Mouse (Mus musculus) kidney, embryonic 16.5 days (tissue): ENCODE results near the gene Yme1l1. TPM values are rescaled to one million over a fixed set of nuclear protein-coding genes. Genes with fewer than 3 reads are reported as not detected.

Experiments
- ATAC-seq: fragments of 200-750 bp; cut with Nextera tagmentation; 2 replicates; pipeline ENCODE4 v1.8.0; 2017; ENCODE audit warnings: moderate TSS enrichment; ENCODE audit not compliant: low FRiP score, low TSS enrichment
- H3K27ac ChIP-seq: fragments of 300-500 bp; sonication (generic); 2 replicates; pipeline ENCODE4 v1.5.1; 2014; ENCODE audit warnings: low read length
- H3K27me3 ChIP-seq: fragments of 300-500 bp; sonication (generic); 2 replicates; pipeline ENCODE4 v1.6.1; 2014; ENCODE audit warnings: low read length, control low read depth, mixed read lengths; ENCODE audit not compliant: insufficient read depth
- H3K36me3 ChIP-seq: fragments of 300-500 bp; sonication (generic); 2 replicates; pipeline ENCODE4 v1.6.1; 2014; ENCODE audit warnings: low read length, control low read depth, mixed read lengths; ENCODE audit not compliant: insufficient read depth
- H3K4me1 ChIP-seq: fragments of 300-500 bp; sonication (generic); 2 replicates; pipeline ENCODE4 v1.6.1; 2014; ENCODE audit warnings: low read length, control low read depth, mixed read lengths; ENCODE audit not compliant: insufficient read depth
- H3K4me2 ChIP-seq: fragments of 300-500 bp; sonication (generic); replicated peaks from 2 replicates; pipeline ENCODE4 v1.6.1; 2014; ENCODE audit warnings: low read depth, low read length
- H3K4me3 ChIP-seq: fragments of 300-500 bp; sonication (generic); 2 replicates; pipeline ENCODE4 v1.5.1; 2014; ENCODE audit warnings: mild to moderate bottlenecking, low read length
- H3K9ac ChIP-seq: fragments of 300-500 bp; sonication (generic); replicated peaks from 2 replicates; pipeline ENCODE4 v1.6.1; 2014; ENCODE audit warnings: low read length
- H3K9me3 ChIP-seq: fragments of 300-500 bp; sonication (generic); 2 replicates; pipeline ENCODE4 v1.6.1; 2016; ENCODE audit warnings: low read length, control low read depth
- WGBS: fragments of 180-500 bp; shearing (Covaris S2); extraction: QIAGEN DNeasy Blood & Tissue Kit; methylation state at CpG from one replicate; pipeline ENCODE4 v1.1.7; 2014; 5-methylcytosine and 5-hydroxymethylcytosine counted together
- polyA plus RNA-seq: library from polyadenylated mRNA; unstranded; fragments of >200 nt; fragmentation: Nextera tagmentation; extraction: Ambion mirVana; gene quantifications from 2 replicates; pipeline ENCODE4 v1.2.1, GENCODE M21; 2015

Yme1l1 gene
- 64.6 and 72.5 TPM in 2 replicates for polyA plus RNA-seq

- peak; percentile 99 for ATAC-seq
- under 1% methylated on average over 61 of the region's 61 CpGs for WGBS
These were observed at the start of gene Yme1l1, which contains the start of gene Mastl for GRCm38 (mm10) chr2:23155777-23156607. TSS of gene Yme1l1 (plus strand) at chr2:23156369. TSS of gene Mastl (minus strand) at chr2:23156024.

GRCm38 (mm10) chr2:23119573-23119972 lies 36.6 kb upstream of the Yme1l1 start:
- Histone ChIP-seq H3K9ac (no peak overlapping the region), H3K36me3 (peaks cover 23% of the 10 kb centered on the region), H3K4me1 (no peaks in the 10 kb centered on the region), H3K4me2 (no peak overlapping the region), H3K4me3 (no peak overlapping the region), H3K27ac (no peak overlapping the region), H3K9me3 (no peaks in the 10 kb centered on the region), H3K27me3 (no peaks in the 10 kb centered on the region)
- ATAC-seq, result no peak

More at GRCm38 (mm10) chr2:23155777-23156607, at the start of gene Yme1l1, which contains the start of gene Mastl:
- Histone ChIP-seq H3K9me3 (no peaks in the 10 kb centered on the region), H3K4me2 (peak within 1 kb of the TSS; percentile 60), H3K4me3 (peak within 1 kb of the TSS; percentile 78), H3K4me1 (peaks cover 20% of the 10 kb centered on the region), H3K9ac (peak within 1 kb of the TSS; percentile 82), H3K36me3 (peaks cover under 1% of the 10 kb centered on the region; the same call in 1 of the 2 replicates), H3K27me3 (no peaks in the 10 kb centered on the region), H3K27ac (peak within 1 kb of the TSS; percentile 99)

GRCm38 (mm10) chr2:23155199-23155621 lies 959 bp upstream of the Yme1l1 start:
- Histone ChIP-seq H3K4me2 (peak overlapping the region; percentile 58), H3K4me1 (peaks cover 20% of the 10 kb centered on the region), H3K9ac (peak overlapping the region; percentile 82), H3K9me3 (no peaks in the 10 kb centered on the region), H3K27ac (peak overlapping the region; percentile 99), H3K36me3 (peaks cover 3% of the 10 kb centered on the region; the same call in 1 of the 2 replicates), H3K27me3 (no peaks in the 10 kb centered on the region), H3K4me3 (peak overlapping the region; percentile 78)
- peak; percentile 76 for ATAC-seq
- 4% methylated on average over 5 of the region's 5 CpGs for WGBS

GRCm38 (mm10) chr2:23156608-23157081 lies 476 bp downstream of the Yme1l1 start:
- WGBS, result 0% methylated on average over 17 of the region's 17 CpGs
- peak; percentile 14 for ATAC-seq
- Histone ChIP-seq H3K36me3 (peaks cover 6% of the 10 kb centered on the region; the same call in 1 of the 2 replicates), H3K4me1 (peaks cover 20% of the 10 kb centered on the region), H3K27ac (peak overlapping the region; percentile 99), H3K9me3 (no peaks in the 10 kb centered on the region), H3K4me3 (peak overlapping the region; percentile 78), H3K4me2 (peak overlapping the region; percentile 60), H3K27me3 (no peaks in the 10 kb centered on the region), H3K9ac (peak overlapping the region; percentile 82)

- H3K27me3 ChIP-seq, result no peaks in the 10 kb centered on the region
- peaks cover 45% of the 10 kb centered on the region for H3K36me3 ChIP-seq
- no peak overlapping the region for H3K9ac ChIP-seq
- H3K27ac ChIP-seq, result no peak overlapping the region
- no peaks in the 10 kb centered on the region for H3K4me1 ChIP-seq
- H3K4me3 ChIP-seq, result no peak overlapping the region
- 85% methylated on average over 3 of the region's 3 CpGs for WGBS
- no peak overlapping the region for H3K4me2 ChIP-seq
- H3K9me3 ChIP-seq, result no peaks in the 10 kb centered on the region
- ATAC-seq, result no peak
These were observed 16.1 kb downstream of the Yme1l1 start for GRCm38 (mm10) chr2:23172305-23172704.

GRCm38 (mm10) chr2:23194366-23194765 lies 38.2 kb downstream of the Yme1l1 start:
- 81% methylated on average over 1 of the region's 1 CpGs for WGBS
- Histone ChIP-seq H3K36me3 (peaks cover 47% of the 10 kb centered on the region), H3K4me3 (no peak overlapping the region), H3K9ac (no peak overlapping the region), H3K4me2 (no peak overlapping the region), H3K27me3 (no peaks in the 10 kb centered on the region), H3K4me1 (no peaks in the 10 kb centered on the region), H3K9me3 (no peaks in the 10 kb centered on the region), H3K27ac (no peak overlapping the region)
- ATAC-seq, result no peak

GRCm38 (mm10) chr2:23201034-23201433 lies 44.9 kb downstream of the Yme1l1 start:
- Histone ChIP-seq H3K27me3 (no peaks in the 10 kb centered on the region), H3K27ac (no peak overlapping the region), H3K36me3 (peaks cover 9% of the 10 kb centered on the region), H3K4me1 (no peaks in the 10 kb centered on the region), H3K9ac (no peak overlapping the region), H3K4me2 (no peak overlapping the region), H3K9me3 (no peaks in the 10 kb centered on the region), H3K4me3 (no peak overlapping the region)
- no peak for ATAC-seq
- 85% methylated on average over 1 of the region's 1 CpGs for WGBS

- peak; percentile 49; the same call in 1 of the 2 replicates for ATAC-seq
- Histone ChIP-seq H3K4me1 (no peaks in the 10 kb centered on the region), H3K27ac (no peak overlapping the region), H3K4me3 (no peak overlapping the region), H3K4me2 (no peak overlapping the region), H3K9me3 (no peaks in the 10 kb centered on the region), H3K9ac (no peak overlapping the region), H3K27me3 (no peaks in the 10 kb centered on the region), H3K36me3 (peaks cover 9% of the 10 kb centered on the region)
- 50% methylated on average over 15 of the region's 15 CpGs for WGBS
These were observed 46.9 kb downstream of the Yme1l1 start for GRCm38 (mm10) chr2:23202900-23203670.

GRCm38 (mm10) chr2:23207070-23207526 lies 50.9 kb downstream of the Yme1l1 start, which contains the start of gene 4931423N10Rik:
TSS of gene 4931423N10Rik (plus strand) at chr2:23207476.
- no peaks in the 10 kb centered on the region for H3K36me3 ChIP-seq
- no peaks in the 10 kb centered on the region for H3K9me3 ChIP-seq
- ATAC-seq, result no peak
- no peak within 1 kb of the TSS for H3K9ac ChIP-seq
- whole genome bisulfite sequencing, result 74% methylated on average over 15 of the region's 15 CpGs
- no peak within 1 kb of the TSS for H3K27ac ChIP-seq
- no peak within 1 kb of the TSS for H3K4me2 ChIP-seq
- no peaks in the 10 kb centered on the region for H3K27me3 ChIP-seq
- H3K4me1 ChIP-seq, result no peaks in the 10 kb centered on the region
- no peak within 1 kb of the TSS for H3K4me3 ChIP-seq
